Mouse (Mus musculus): ENCODE measurements at regions not wholly inside any gene's neighbourhood (a gene's known extent, or its start where the extent isn't known, plus 50 kb on each side); places are given as distances from the start of the nearest gene placed in this dataset.

DNA sequence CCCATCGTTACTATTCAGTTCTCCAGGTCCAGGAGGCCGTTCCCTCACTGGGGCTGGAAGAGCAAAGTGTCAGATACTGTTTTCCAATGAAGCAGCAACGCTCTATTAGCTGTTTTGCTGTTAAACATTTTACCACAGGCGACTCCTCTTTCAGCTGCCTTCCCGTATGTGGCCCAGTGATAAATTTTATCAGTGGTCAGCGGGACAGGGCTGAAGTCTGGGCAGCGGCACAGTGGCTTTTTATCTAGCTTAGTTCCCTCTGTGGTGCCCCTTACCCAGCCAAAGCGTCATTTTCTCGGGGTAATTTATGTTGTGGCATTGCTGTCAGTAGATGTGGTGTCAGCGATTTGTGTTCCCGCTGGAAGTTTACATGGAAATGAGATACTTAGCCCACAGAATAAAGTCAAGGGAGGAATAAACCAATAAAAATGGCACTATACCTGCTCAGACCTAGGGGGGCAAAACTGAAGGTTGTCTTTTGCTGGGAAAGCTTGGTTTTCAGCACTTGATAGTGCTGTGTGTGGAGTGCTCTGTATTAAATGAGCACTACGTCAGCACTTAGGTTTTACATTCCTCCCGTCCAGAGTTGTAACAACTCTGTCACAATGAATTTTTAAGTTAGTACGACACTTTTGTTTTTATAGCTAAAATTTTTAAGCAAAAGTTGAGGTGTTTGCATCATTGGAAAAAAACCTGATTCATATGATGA is 159.1 kb upstream of the Mef2c start:
- no peaks in the 10 kb centered on the region for H3K9me3 ChIP-seq (replicated peaks; ENCODE audit: low read length)
- H3K27me3 ChIP-seq (replicated peaks), result no peaks in the 10 kb centered on the region
- TF ChIP-seq MEF2A (IDR thresholded peaks at IDR 0.05; ENCODE audit: borderline replicate concordance, low read depth, low read length), result no peak
- no peak for TF ChIP-seq RAD21 (IDR thresholded peaks at IDR 0.05; ENCODE audit: low read depth, low read length)
- no peak for TF ChIP-seq ZNF384 (IDR thresholded peaks at IDR 0.05; ENCODE audit: low read depth, low read length)
- TF ChIP-seq USF1 (IDR thresholded peaks at IDR 0.05; ENCODE audit: low read depth, low read length), result no peak
- TF ChIP-seq PAX5 (IDR thresholded peaks at IDR 0.05; ENCODE audit: low read length), result no peak
- no peak for TF ChIP-seq ZMIZ1 (IDR thresholded peaks at IDR 0.05; ENCODE audit: low read depth, low read length)
- no peak for TF ChIP-seq ETS1 (conservative IDR thresholded peaks at IDR 0.05; ENCODE audit: low read depth, low read length)
- TF ChIP-seq CHD1 (IDR thresholded peaks at IDR 0.05; ENCODE audit: low read depth, low read length), result no peak
- no peak for TF ChIP-seq MYC (IDR thresholded peaks at IDR 0.05; ENCODE audit: low read depth, low read length)
- no peak for TF ChIP-seq NELFE (IDR thresholded peaks at IDR 0.05; ENCODE audit: low read depth, low read length)
- TF ChIP-seq TBP (conservative IDR thresholded peaks at IDR 0.05; ENCODE audit: low read depth, low read length), result no peak
- TF ChIP-seq CHD2 (IDR thresholded peaks at IDR 0.05; ENCODE audit: low read length), result no peak
- TF ChIP-seq POLR2AphosphoS2 (IDR thresholded peaks at IDR 0.05; ENCODE audit: low read depth, low read length), result no peak
- TF ChIP-seq CTCF (conservative IDR thresholded peaks at IDR 0.05 in 1 of 2, IDR thresholded peaks at IDR 0.05 in 1 of 2; ENCODE audit: low read depth in 2 of 2, low read length in 2 of 2), result no peak
- TF ChIP-seq MXI1 (IDR thresholded peaks at IDR 0.05; ENCODE audit: low read depth, low read length), result no peak
- no peak for TF ChIP-seq ZKSCAN1 (IDR thresholded peaks at IDR 0.05; ENCODE audit: borderline replicate concordance, low read depth, low read length)
- no peak for TF ChIP-seq MAFK (IDR thresholded peaks at IDR 0.05; ENCODE audit: insufficient replicate concordance, low read length)
- no peak overlapping the region for H3K4me3 ChIP-seq (replicated peaks in 1 of 3; ENCODE audit: low read depth in 2 of 3, low read length in 2 of 3, poor library complexity in 1 of 3)
- H3K4me2 ChIP-seq (ENCODE audit: insufficient read depth, low read depth, poor library complexity, severe bottlenecking), result no peak overlapping the region
- no peaks in the 10 kb centered on the region for H3K79me2 ChIP-seq (replicated peaks; ENCODE audit: control insufficient read depth, extremely low read depth, insufficient read depth, poor library complexity, severe bottlenecking)
- DNase-seq (ENCODE audit: extremely low read depth), result no peak
- no peak overlapping the region for H3K27ac ChIP-seq (ENCODE audit: insufficient read depth, low read depth)
- dilution Hi-C loops (cut with MboI; ENCODE audit: extremely low pct_ligation_motif_present, extremely low pct_unique_long_range_greater_than_20kb, low sequenced_read_pairs) (no loop called here), in situ Hi-C loops (cut with MboI; ENCODE audit: low pct_ligation_motif_present, low pct_unique_long_range_greater_than_20kb, low sequenced_read_pairs) (no loop called here)
- H3K9ac ChIP-seq (ENCODE audit: insufficient read depth, low read depth), result no peak overlapping the region
- H3K36me3 ChIP-seq (replicated peaks in 1 of 2; ENCODE audit: control insufficient read depth in 1 of 2, insufficient read depth in 1 of 2, low read length in 1 of 2), result no peaks in the 10 kb centered on the region
- H3K4me1 ChIP-seq (ENCODE audit: control insufficient read depth in 1 of 2, insufficient read depth in 2 of 2), result no peaks in the 10 kb centered on the region

DNA sequence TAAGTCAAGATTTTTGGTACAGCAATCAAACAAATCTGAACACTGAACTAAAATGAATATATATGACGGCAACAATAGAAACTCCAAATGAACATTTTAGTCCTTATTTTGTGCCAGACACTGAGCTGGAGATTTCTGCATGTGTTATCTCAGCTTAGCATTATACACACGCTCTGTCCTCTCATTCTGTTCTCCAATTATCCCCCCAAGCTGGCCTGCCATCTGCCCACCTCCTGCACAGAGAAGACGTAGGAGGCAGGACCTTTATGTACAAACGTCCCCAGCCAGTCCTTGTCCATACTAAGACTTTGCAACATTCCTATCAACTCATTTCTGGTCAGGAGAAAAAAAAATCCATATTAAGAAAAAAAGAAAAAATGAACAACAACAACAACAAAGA is 148.5 kb upstream of the Mef2c start:
- H3K9ac ChIP-seq (ENCODE audit: insufficient read depth, low read depth), result no peak overlapping the region
- DNase-seq (ENCODE audit: extremely low read depth), result no peak
- no peak overlapping the region for H3K4me2 ChIP-seq (ENCODE audit: insufficient read depth, low read depth, poor library complexity, severe bottlenecking)
- H3K79me2 ChIP-seq (replicated peaks; ENCODE audit: control insufficient read depth, extremely low read depth, insufficient read depth, poor library complexity, severe bottlenecking), result no peaks in the 10 kb centered on the region
- in situ Hi-C loops (cut with MboI; ENCODE audit: low pct_ligation_motif_present, low pct_unique_long_range_greater_than_20kb, low sequenced_read_pairs), result no loop called here
- dilution Hi-C loops (cut with MboI; ENCODE audit: extremely low pct_ligation_motif_present, extremely low pct_unique_long_range_greater_than_20kb, low sequenced_read_pairs), result no loop called here
- H3K27ac ChIP-seq (ENCODE audit: insufficient read depth, low read depth), result no peak overlapping the region
- no peak overlapping the region for H3K4me3 ChIP-seq (replicated peaks in 1 of 3; ENCODE audit: low read depth in 2 of 3, low read length in 2 of 3, poor library complexity in 1 of 3)
- no peaks in the 10 kb centered on the region for H3K36me3 ChIP-seq (replicated peaks in 1 of 2; ENCODE audit: control insufficient read depth in 1 of 2, insufficient read depth in 1 of 2, low read length in 1 of 2)
- H3K9me3 ChIP-seq (replicated peaks; ENCODE audit: low read length), result no peaks in the 10 kb centered on the region
- H3K27me3 ChIP-seq (replicated peaks), result no peaks in the 10 kb centered on the region
- H3K4me1 ChIP-seq (ENCODE audit: control insufficient read depth in 1 of 2, insufficient read depth in 2 of 2), result no peaks in the 10 kb centered on the region
- no peak for TF ChIP-seq NRF1 (IDR thresholded peaks at IDR 0.05; ENCODE audit: low read depth, low read length)
- no peak for TF ChIP-seq SIN3A (IDR thresholded peaks at IDR 0.05; ENCODE audit: low read length)
- TF ChIP-seq BHLHE40 (IDR thresholded peaks at IDR 0.05; ENCODE audit: low read depth, low read length), result no peak
- TF ChIP-seq E2F4 (IDR thresholded peaks at IDR 0.05; ENCODE audit: insufficient replicate concordance, low read depth, low read length), result no peak
- TF ChIP-seq NELFE (IDR thresholded peaks at IDR 0.05; ENCODE audit: low read depth, low read length), result no peak
- no peak for TF ChIP-seq TBP (conservative IDR thresholded peaks at IDR 0.05; ENCODE audit: low read depth, low read length)
- no peak for TF ChIP-seq MYC (IDR thresholded peaks at IDR 0.05; ENCODE audit: low read depth, low read length)
- no peak for TF ChIP-seq JUN (IDR thresholded peaks at IDR 0.05; ENCODE audit: insufficient read depth, low read depth, low read length)
- no peak for TF ChIP-seq SMC3 (IDR thresholded peaks at IDR 0.05; ENCODE audit: low read depth, low read length)
- TF ChIP-seq ZNF384 (IDR thresholded peaks at IDR 0.05; ENCODE audit: low read depth, low read length), result no peak
- TF ChIP-seq ZMIZ1 (IDR thresholded peaks at IDR 0.05; ENCODE audit: low read depth, low read length), result no peak
- TF ChIP-seq CHD1 (IDR thresholded peaks at IDR 0.05; ENCODE audit: low read depth, low read length), result no peak
- no peak for TF ChIP-seq IRF4 (IDR thresholded peaks at IDR 0.05; ENCODE audit: low read depth, low read length)
- TF ChIP-seq PAX5 (IDR thresholded peaks at IDR 0.05; ENCODE audit: low read length), result no peak
- TF ChIP-seq MAZ (IDR thresholded peaks at IDR 0.05; ENCODE audit: low read depth, low read length), result no peak
- TF ChIP-seq USF1 (IDR thresholded peaks at IDR 0.05; ENCODE audit: low read depth, low read length), result no peak
